Mouse (Mus musculus) urinary bladder, adult 18-20 months (tissue): Measurements from ENCODE around the gene Pnmt.
A peak's percentile ranks its signal among the peaks of the same experiment; 100 is the strongest.
"Not testable (repeated sequence)": the region's sequence is repeated elsewhere in the genome, so short reads cannot be mapped to it uniquely, and the experiment has no call there.

Experiments used
- DNase-seq, 2 experiments: peaks; one replicate each; pipeline ENCODE4 v3.0.0; 2022; ENCODE audit warnings: low spot score in 2 of 2, mixed read lengths in 2 of 2

Gene Pnmt

GRCm38 (mm10) chr11:98357396-98358160 is 28.7 kb upstream of the Pnmt start:
- DNase-seq = no peak

GRCm38 (mm10) chr11:98358161-98359083 is 27.8 kb upstream of the Pnmt start, which contains the start of gene Stard3:
Gene Stard3 (plus strand): TSS chr11:98358368.
- DNase-seq = peak; percentile 76 to 85

- no peak for DNase-seq
Measured at GRCm38 (mm10) chr11:98360866-98361521, 25.3 kb upstream of the Pnmt start.

- no peak for DNase-seq
Measured at GRCm38 (mm10) chr11:98363817-98364216, 22.4 kb upstream of the Pnmt start.

- no peak for DNase-seq
Measured at GRCm38 (mm10) chr11:98364410-98364809, 21.8 kb upstream of the Pnmt start.

GRCm38 (mm10) chr11:98366290-98366689 is 20.0 kb upstream of the Pnmt start:
- no peak for DNase-seq

- DNase-seq = no peak
Measured at GRCm38 (mm10) chr11:98367171-98367862, 18.9 kb upstream of the Pnmt start.

GRCm38 (mm10) chr11:98367863-98368186 is 18.4 kb upstream of the Pnmt start:
- DNase-seq = no peak

GRCm38 (mm10) chr11:98369337-98369736 is 16.9 kb upstream of the Pnmt start:
- DNase-seq = no peak

- no peak for DNase-seq
Measured at GRCm38 (mm10) chr11:98370588-98370987, 15.7 kb upstream of the Pnmt start.

GRCm38 (mm10) chr11:98371556-98372240 is 14.6 kb upstream of the Pnmt start:
- DNase-seq = no peak

GRCm38 (mm10) chr11:98372406-98372805 is 13.8 kb upstream of the Pnmt start:
- no peak for DNase-seq

GRCm38 (mm10) chr11:98373244-98373643 is 13.0 kb upstream of the Pnmt start:
- no peak for DNase-seq

- no peak for DNase-seq
Measured at GRCm38 (mm10) chr11:98374266-98374665, 12.0 kb upstream of the Pnmt start.

GRCm38 (mm10) chr11:98376756-98377155 is 9.5 kb upstream of the Pnmt start:
- no peak for DNase-seq

GRCm38 (mm10) chr11:98377787-98378186 is 8.5 kb upstream of the Pnmt start:
- no peak for DNase-seq

GRCm38 (mm10) chr11:98379379-98379778 is 6.9 kb upstream of the Pnmt start:
- no peak for DNase-seq

GRCm38 (mm10) chr11:98380106-98380505 is 6.1 kb upstream of the Pnmt start:
- no peak for DNase-seq

- DNase-seq = no peak
Measured at GRCm38 (mm10) chr11:98381651-98382050, 4.6 kb upstream of the Pnmt start.

GRCm38 (mm10) chr11:98382405-98382804 is 3.8 kb upstream of the Pnmt start:
- not testable (repeated sequence) for DNase-seq
